Comparison of ENCODE assay signal across 7 mouse cellular contexts in the genomic region with DNA sequence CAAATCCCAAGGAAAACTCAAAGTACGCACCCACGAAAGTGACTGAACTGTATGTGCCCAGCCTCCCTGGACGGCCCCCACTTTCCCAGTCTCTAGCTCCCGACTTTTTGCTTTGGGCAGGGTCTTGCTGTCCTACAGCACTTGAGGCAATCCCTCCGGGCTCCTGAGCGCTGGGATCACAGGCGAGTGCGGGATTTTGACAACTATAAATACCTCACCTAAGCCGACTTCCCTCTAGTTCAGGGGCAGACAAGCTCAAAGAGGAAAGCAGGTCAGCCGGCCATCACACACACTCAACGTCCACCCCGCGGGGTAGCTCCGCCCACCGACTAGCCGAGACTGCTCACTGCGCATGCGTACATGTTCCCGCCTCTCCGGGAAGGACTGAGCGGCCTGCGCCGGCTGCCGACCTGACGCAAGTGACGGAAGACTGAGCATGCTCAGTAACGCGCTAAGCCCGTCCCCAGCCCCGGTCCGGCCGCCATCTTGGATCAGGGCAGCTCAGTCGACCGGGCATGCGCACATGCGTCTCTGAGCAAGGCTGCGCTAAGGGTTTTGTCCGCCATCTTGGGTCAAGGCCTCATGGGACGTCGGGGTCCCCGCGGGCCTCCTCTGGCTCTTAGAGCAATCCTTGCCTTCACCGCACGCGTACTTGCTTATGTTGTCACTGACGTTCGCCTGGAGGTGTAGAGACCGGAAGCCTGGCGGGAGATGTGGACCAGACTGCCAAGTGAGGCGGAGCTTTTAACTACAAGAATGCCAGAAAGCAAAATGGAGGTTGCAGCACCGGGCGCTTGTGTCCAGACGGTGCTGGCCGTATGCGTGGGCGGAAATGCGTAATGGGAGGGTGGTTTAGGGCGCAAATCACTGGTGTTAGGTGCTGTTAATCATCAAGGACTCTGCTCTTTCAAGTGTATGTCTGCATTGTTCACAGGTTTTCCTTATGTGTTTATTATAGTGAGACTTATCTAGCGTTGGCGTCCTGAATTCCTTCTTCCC. TPM values are rescaled to one million over a fixed set of nuclear protein-coding genes. Genes with fewer than 3 reads are reported as not detected.
A peak's percentile ranks its signal among the peaks of the same experiment; 100 is the strongest.
DNase-seq lines count a peak whose midpoint lies in the region; ATAC-seq lines count a peak whose summit lies in the region.

TSS of gene 0610009B22Rik (minus strand) at position 545 of the 999 bp plus-strand sequence.

- DNase-seq in adrenal gland, adult 8-10 months, result peak; percentile 100
- DNase-seq in embryo, embryonic 9.5 days (ENCODE audit: extremely low spot score), result peak; percentile 100
- peak; percentile 100 for DNase-seq in gastrocnemius, postnatal 4 days (ENCODE audit: low spot score in 2 of 2)
- DNase-seq in left cerebral cortex, postnatal 36 days (ENCODE audit: low spot score in 2 of 2), result peak; percentile 100
- DNase-seq in midbrain, embryonic 11.5 days (ENCODE audit: low spot score, missing footprints), result peak; percentile 100
- peak; percentile 100 for DNase-seq in skeletal muscle tissue, adult 2 months (ENCODE audit: low read depth, low spot score)

- peaks cover 5% of the 10 kb centered on the region for H3K4me1 ChIP-seq in intestine, embryonic 16.5 days (ENCODE audit: control insufficient read depth, insufficient read depth, low read length)
- H3K4me1 ChIP-seq in midbrain, embryonic 11.5 days (ENCODE audit: control insufficient read depth, insufficient read depth, low read length), result peaks cover 5% of the 10 kb centered on the region

- no peaks in the 10 kb centered on the region for H3K9me3 ChIP-seq in intestine, embryonic 16.5 days (ENCODE audit: control insufficient read depth, low read length)
- no peaks in the 10 kb centered on the region for H3K9me3 ChIP-seq in midbrain, embryonic 11.5 days (ENCODE audit: control insufficient read depth, low read length)

- H3K27me3 ChIP-seq in intestine, embryonic 16.5 days (replicated peaks; ENCODE audit: control insufficient read depth, insufficient read depth, low read length), result no peaks in the 10 kb centered on the region
- no peaks in the 10 kb centered on the region for H3K27me3 ChIP-seq in midbrain, embryonic 11.5 days (ENCODE audit: control insufficient read depth, insufficient read depth, low read length)

- peak; percentile 99 for ATAC-seq in intestine, embryonic 16.5 days
- ATAC-seq in midbrain, embryonic 11.5 days (ENCODE audit: low FRiP score), result peak; percentile 99

- under 1% methylated on average over 60 of the region's 60 CpGs for WGBS in intestine, embryonic 16.5 days
- under 1% methylated on average over 60 of the region's 60 CpGs for WGBS in midbrain, embryonic 11.5 days

- peak within 1 kb of the TSS; percentile 100 for H3K27ac ChIP-seq in intestine, embryonic 16.5 days (ENCODE audit: low read length)
- peak within 1 kb of the TSS; percentile 90 for H3K27ac ChIP-seq in midbrain, embryonic 11.5 days (ENCODE audit: low read depth, low read length)

- H3K4me2 ChIP-seq in intestine, embryonic 16.5 days (ENCODE audit: low read depth, low read length), result peak within 1 kb of the TSS; percentile 64
- peak within 1 kb of the TSS; percentile 79 for H3K4me2 ChIP-seq in midbrain, embryonic 11.5 days

- peaks cover 3% of the 10 kb centered on the region; the same call in 1 of the 2 replicates for H3K36me3 ChIP-seq in intestine, embryonic 16.5 days (ENCODE audit: control insufficient read depth, insufficient read depth, low read length)
- no peaks in the 10 kb centered on the region for H3K36me3 ChIP-seq in midbrain, embryonic 11.5 days (ENCODE audit: control insufficient read depth, insufficient read depth, low read length)

- H3K9ac ChIP-seq in intestine, embryonic 16.5 days (ENCODE audit: low read depth, low read length), result peak within 1 kb of the TSS; percentile 93
- peak within 1 kb of the TSS; percentile 90 for H3K9ac ChIP-seq in midbrain, embryonic 11.5 days (ENCODE audit: low read length)

- H3K4me3 ChIP-seq in intestine, embryonic 16.5 days (ENCODE audit: low read length), result peak within 1 kb of the TSS; percentile 79
- peak within 1 kb of the TSS; percentile 67 for H3K4me3 ChIP-seq in midbrain, embryonic 11.5 days (ENCODE audit: low read depth, low read length)

- intact Hi-C loops in left cerebral cortex, postnatal 36 days (cut with DNase I), result loop anchor here (5.0 kb wide), 1 partner anchor 51 kb away; the partner anchor contains the start of gene Rmnd5b

RNA-seq across cellular contexts. Expression of gene 0610009B22Rik, which starts in this region (rescaled TPM):
- total RNA-seq in adrenal gland, adult 8-10 months (2022), result 10 to 100 TPM; 45.7 to 63.8 (median 50.0) TPM
- total RNA-seq in gastrocnemius, postnatal 4 days (2021), result 10 to 100 TPM; 25.1 to 25.6 TPM
- 97.2 and 103 TPM in 2 replicates for polyA plus RNA-seq in intestine, embryonic 16.5 days (2015; fragmentation: Nextera tagmentation; extraction: Ambion mirVana)
- total RNA-seq in left cerebral cortex, postnatal 36 days (2021), result 10 to 100 TPM; 32.2 to 33.8 TPM
- 98.9 and 103 TPM in 2 replicates for polyA plus RNA-seq in midbrain, embryonic 11.5 days (2014; fragmentation: Nextera tagmentation; extraction: Ambion mirVana)

Comparison
In these comparisons a context has a peak if more than half of its experiments do, and no peak if none do; other contexts are left out.
1. Peak in every context shown above with its lines: DNase-seq, ATAC-seq, H3K4me3 ChIP-seq and H3K27ac ChIP-seq.